20 mouse cellular contexts compared by ENCODE assay signal in genomic region chr8:93750921-93751320, GRCm38 (mm10). TPM values are rescaled to one million over a fixed set of nuclear protein-coding genes. Genes with fewer than 3 reads are reported as not detected.
"Had no signal": no experiment of that assay in that cellular context is flagged by ENCODE, and none has a peak within 500 bp of the region (broad histone marks: within the 10 kb centered on the region; RNA-seq: fewer than 3 reads in every experiment).

No protein-coding gene starts in this region.

- DNase-seq: liver, postnatal 0 days; lung, adult 2 months; lung, postnatal 14 days; lung, postnatal 36 days; right cerebral cortex, postnatal 14 days; thymus, adult 2 months; thymus, postnatal 25 days; thymus, postnatal 4 days had no signal

- H3K4me1 ChIP-seq: lung, embryonic 15.5 days; megakaryocyte, embryonic 14.5 days; midbrain, embryonic 13.5 days; midbrain, embryonic 15.5 days; neural tube, embryonic 12.5 days; stomach, embryonic 15.5 days had no signal

- ATAC-seq: liver, postnatal 0 days; lung, postnatal 0 days; midbrain, embryonic 13.5 days; midbrain, embryonic 15.5 days had no signal

- H3K36me3 ChIP-seq: lung, embryonic 15.5 days; midbrain, embryonic 13.5 days; midbrain, embryonic 15.5 days; neural tube, embryonic 12.5 days; stomach, embryonic 15.5 days had no signal

- H3K27me3 ChIP-seq: lung, embryonic 15.5 days; megakaryocyte, embryonic 14.5 days; midbrain, embryonic 13.5 days; midbrain, embryonic 15.5 days; neural tube, embryonic 12.5 days; stomach, embryonic 15.5 days had no signal

- H3K4me2 ChIP-seq: lung, embryonic 15.5 days; midbrain, embryonic 11.5 days; midbrain, embryonic 13.5 days; midbrain, embryonic 15.5 days; neural tube, embryonic 12.5 days; stomach, embryonic 15.5 days had no signal

- H3K4me3 ChIP-seq: lung, embryonic 15.5 days; megakaryocyte, embryonic 14.5 days; midbrain, embryonic 13.5 days; midbrain, embryonic 15.5 days; neural tube, embryonic 12.5 days; stomach, embryonic 15.5 days had no signal

- H3K27ac ChIP-seq: lung, embryonic 15.5 days; macrophage; midbrain, embryonic 13.5 days; midbrain, embryonic 15.5 days; neural tube, embryonic 12.5 days; stomach, embryonic 15.5 days; stomach, postnatal 0 days had no signal

- H3K9ac ChIP-seq: liver, postnatal 0 days; lung, embryonic 15.5 days; midbrain, embryonic 13.5 days; midbrain, embryonic 15.5 days; neural tube, embryonic 12.5 days; stomach, embryonic 15.5 days had no signal

- H3K9me3 ChIP-seq: lung, embryonic 15.5 days; megakaryocyte, embryonic 14.5 days; midbrain, embryonic 13.5 days; midbrain, embryonic 15.5 days; neural tube, embryonic 12.5 days; stomach, embryonic 15.5 days had no signal

RNA-seq across cellular contexts. Expression of gene Gnao1, which starts 58.8 kb away (rescaled TPM):
- total RNA-seq: megakaryocyte progenitor cell, adult 5-6 weeks; neutrophil, adult 5-6 weeks had no signal
- polyA plus RNA-seq: macrophage had no signal
